Mouse (Mus musculus): Measurements from ENCODE around the gene Olfr556. TPM values are rescaled to one million over a fixed set of nuclear protein-coding genes. Genes with fewer than 3 reads are reported as not detected.
A peak's percentile ranks its signal among the peaks of the same experiment; 100 is the strongest.
"Not testable (repeated sequence)": the region's sequence is repeated elsewhere in the genome, so short reads cannot be mapped to it uniquely, and the experiment has no call there.

The Olfr556 gene
- not detected in 2 replicates for polyA plus RNA-seq (2015; fragmentation: Nextera tagmentation; extraction: Ambion mirVana)

GRCm38 (mm10) chr7:102664599-102664998 lies at the start of gene Olfr556:
Gene Olfr556, plus strand, starts transcription at chr7:102664899.
- WGBS: 37% methylated on average over 3 of the region's 3 CpGs
- no peak within 1 kb of the TSS for H3K27ac ChIP-seq
- H3K9me3 ChIP-seq: no peaks in the 10 kb centered on the region
- H3K4me2 ChIP-seq (replicated peaks): no peak within 1 kb of the TSS
- H3K36me3 ChIP-seq: no peaks in the 10 kb centered on the region
- H3K27me3 ChIP-seq (replicated peaks): no peaks in the 10 kb centered on the region
- no peaks in the 10 kb centered on the region for H3K4me1 ChIP-seq (replicated peaks)
- no peak within 1 kb of the TSS for H3K9ac ChIP-seq
- no peak for ATAC-seq
- H3K4me3 ChIP-seq (replicated peaks): no peak within 1 kb of the TSS

GRCm38 (mm10) chr7:102618118-102618517 lies 46.6 kb upstream of the Olfr556 start, which contains the start of gene Olfr553:
Gene Olfr553, minus strand, starts transcription at chr7:102618218.
- no peaks in the 10 kb centered on the region for H3K27me3 ChIP-seq (replicated peaks)
- no peaks in the 10 kb centered on the region for H3K4me1 ChIP-seq (replicated peaks)
- H3K4me2 ChIP-seq (replicated peaks): no peak within 1 kb of the TSS
- H3K9me3 ChIP-seq: no peaks in the 10 kb centered on the region
- no peak within 1 kb of the TSS for H3K9ac ChIP-seq
- ATAC-seq: no peak
- H3K27ac ChIP-seq: no peak within 1 kb of the TSS
- H3K4me3 ChIP-seq (replicated peaks): no peak within 1 kb of the TSS
- H3K36me3 ChIP-seq: no peaks in the 10 kb centered on the region

- no peaks in the 10 kb centered on the region for H3K9me3 ChIP-seq
- WGBS: 49% methylated on average over 5 of the region's 5 CpGs
- H3K4me3 ChIP-seq (replicated peaks): no peak overlapping the region
- no peak overlapping the region for H3K27ac ChIP-seq
- no peaks in the 10 kb centered on the region for H3K27me3 ChIP-seq (replicated peaks)
- no peak overlapping the region for H3K9ac ChIP-seq
- peak; percentile 43; the same call in 1 of the 2 replicates for ATAC-seq
- no peak overlapping the region for H3K4me2 ChIP-seq (replicated peaks)
- no peaks in the 10 kb centered on the region for H3K4me1 ChIP-seq (replicated peaks)
- H3K36me3 ChIP-seq: no peaks in the 10 kb centered on the region
Observed at GRCm38 (mm10) chr7:102619608-102620007, 45.1 kb upstream of the Olfr556 start.

GRCm38 (mm10) chr7:102620368-102620767 lies 44.3 kb upstream of the Olfr556 start:
- not testable (repeated sequence) for ATAC-seq; H3K27me3 ChIP-seq (replicated peaks)
- WGBS: 83% methylated on average over 19 of the region's 19 CpGs

GRCm38 (mm10) chr7:102636665-102637064 lies 28.0 kb upstream of the Olfr556 start:
- Histone ChIP-seq H3K4me2 (replicated peaks) (no peak overlapping the region), H3K9me3 (no peaks in the 10 kb centered on the region), H3K4me1 (replicated peaks) (no peaks in the 10 kb centered on the region), H3K9ac (no peak overlapping the region), H3K27ac (no peak overlapping the region), H3K36me3 (no peaks in the 10 kb centered on the region), H3K4me3 (replicated peaks) (no peak overlapping the region), H3K27me3 (replicated peaks) (no peaks in the 10 kb centered on the region)
- 33% methylated on average over 3 of the region's 3 CpGs for WGBS
- no peak for ATAC-seq

More at GRCm38 (mm10) chr7:102620368-102620767, 44.3 kb upstream of the Olfr556 start:
- not testable (repeated sequence) for H3K4me1 ChIP-seq (replicated peaks); H3K4me2 ChIP-seq (replicated peaks); H3K9ac ChIP-seq; H3K27ac ChIP-seq; H3K9me3 ChIP-seq; H3K36me3 ChIP-seq; H3K4me3 ChIP-seq (replicated peaks)

GRCm38 (mm10) chr7:102638132-102638531 lies 26.6 kb upstream of the Olfr556 start, which contains the start of gene Olfr554:
Gene Olfr554, plus strand, starts transcription at chr7:102638432.
- 71% methylated on average over 1 of the region's 1 CpGs for WGBS
- Histone ChIP-seq H3K4me3 (replicated peaks) (no peak within 1 kb of the TSS), H3K4me2 (replicated peaks) (no peak within 1 kb of the TSS), H3K9me3 (no peaks in the 10 kb centered on the region), H3K9ac (no peak within 1 kb of the TSS), H3K36me3 (no peaks in the 10 kb centered on the region), H3K4me1 (replicated peaks) (no peaks in the 10 kb centered on the region), H3K27ac (no peak within 1 kb of the TSS), H3K27me3 (replicated peaks) (no peaks in the 10 kb centered on the region)
- no peak for ATAC-seq

- H3K4me3 ChIP-seq (replicated peaks); H3K27me3 ChIP-seq (replicated peaks); H3K36me3 ChIP-seq; ATAC-seq; H3K9me3 ChIP-seq; H3K4me1 ChIP-seq (replicated peaks); H3K9ac ChIP-seq; H3K27ac ChIP-seq; H3K4me2 ChIP-seq (replicated peaks): not testable (repeated sequence)
- WGBS: 82% methylated on average over 4 of the region's 4 CpGs
Observed at GRCm38 (mm10) chr7:102644945-102645344, 19.8 kb upstream of the Olfr556 start.

- Histone ChIP-seq H3K27me3 (replicated peaks) (no peaks in the 10 kb centered on the region), H3K9ac (no peak within 1 kb of the TSS), H3K27ac (no peak within 1 kb of the TSS), H3K9me3 (no peaks in the 10 kb centered on the region), H3K36me3 (no peaks in the 10 kb centered on the region), H3K4me3 (replicated peaks) (no peak within 1 kb of the TSS), H3K4me1 (replicated peaks) (no peaks in the 10 kb centered on the region), H3K4me2 (replicated peaks) (no peak within 1 kb of the TSS)
- no peak for ATAC-seq
- 69% methylated on average over 1 of the region's 1 CpGs for WGBS
Observed at GRCm38 (mm10) chr7:102658523-102658922, 6.2 kb upstream of the Olfr556 start, which contains the start of gene Olfr555. Gene Olfr555, plus strand, starts transcription at chr7:102658823.

- Histone ChIP-seq H3K4me1 (replicated peaks) (no peaks in the 10 kb centered on the region), H3K4me3 (replicated peaks) (no peak overlapping the region), H3K27me3 (replicated peaks) (no peaks in the 10 kb centered on the region), H3K27ac (no peak overlapping the region), H3K9ac (no peak overlapping the region), H3K36me3 (no peaks in the 10 kb centered on the region), H3K4me2 (replicated peaks) (no peak overlapping the region), H3K9me3 (no peaks in the 10 kb centered on the region)
- WGBS: 37% methylated on average over 2 of the region's 2 CpGs
- no peak for ATAC-seq
Observed at GRCm38 (mm10) chr7:102665378-102665777, 679 bp downstream of the Olfr556 start.

- ATAC-seq: no peak
- Histone ChIP-seq H3K9ac (no peak overlapping the region), H3K4me1 (replicated peaks) (no peaks in the 10 kb centered on the region), H3K36me3 (no peaks in the 10 kb centered on the region), H3K27ac (no peak overlapping the region), H3K9me3 (no peaks in the 10 kb centered on the region), H3K4me3 (replicated peaks) (no peak overlapping the region), H3K4me2 (replicated peaks) (no peak overlapping the region), H3K27me3 (replicated peaks) (no peaks in the 10 kb centered on the region)
- 85% methylated on average over 2 of the region's 2 CpGs for WGBS
Observed at GRCm38 (mm10) chr7:102676225-102676624, 11.5 kb downstream of the Olfr556 start.

- Histone ChIP-seq H3K4me3 (replicated peaks) (no peak overlapping the region), H3K4me1 (replicated peaks) (no peaks in the 10 kb centered on the region), H3K4me2 (replicated peaks) (no peak overlapping the region), H3K9ac (no peak overlapping the region), H3K9me3 (no peaks in the 10 kb centered on the region), H3K27ac (no peak overlapping the region), H3K36me3 (no peaks in the 10 kb centered on the region), H3K27me3 (replicated peaks) (no peaks in the 10 kb centered on the region)
- 94% methylated on average over 1 of the region's 1 CpGs for WGBS
- no peak for ATAC-seq
Observed at GRCm38 (mm10) chr7:102681916-102682315, 17.2 kb downstream of the Olfr556 start.

GRCm38 (mm10) chr7:102686944-102687501 lies 22.3 kb downstream of the Olfr556 start, which contains the start of gene Trim68:
Gene Trim68, minus strand, starts transcription at chr7:102687327.
- H3K4me1 ChIP-seq (replicated peaks): no peaks in the 10 kb centered on the region
- H3K27ac ChIP-seq: peak within 1 kb of the TSS; percentile 77
- H3K9ac ChIP-seq: peak within 1 kb of the TSS; percentile 65
- H3K4me2 ChIP-seq (replicated peaks): peak within 1 kb of the TSS; percentile 75
- H3K36me3 ChIP-seq: no peaks in the 10 kb centered on the region
- H3K9me3 ChIP-seq: no peaks in the 10 kb centered on the region
- under 1% methylated on average over 40 of the region's 40 CpGs for WGBS
- H3K27me3 ChIP-seq (replicated peaks): no peaks in the 10 kb centered on the region
- peak; percentile 100 for ATAC-seq
- H3K4me3 ChIP-seq (replicated peaks): peak within 1 kb of the TSS; percentile 64
